Mouse (Mus musculus) CH12.LX (cell line): ENCODE results near the gene Myo18a. TPM values are rescaled to one million over a fixed set of nuclear protein-coding genes. Genes with fewer than 3 reads are reported as not detected.

ENCODE experiments used
- DNase-seq: peaks from one replicate; pipeline ENCODE4 v3.0.0-alpha.2; 2013; ENCODE audit errors: extremely low read depth
- H3K27ac ChIP-seq: 2 replicates; pipeline ENCODE4 v1.5.1; 2012; ENCODE audit warnings: low read depth, mild to moderate bottlenecking, control low read depth, moderate library complexity; ENCODE audit not compliant: insufficient read depth
- H3K27me3 ChIP-seq: replicated peaks from 2 replicates; pipeline ENCODE3; 2012; ENCODE audit warnings: inconsistent platforms
- H3K36me3 ChIP-seq, 2 experiments: replicated peaks in 1 of 2; 2 replicates each; pipeline versions ENCODE3 to v1.6.1; 2012; ENCODE audit warnings: inconsistent platforms in 1 of 2, low read length in 1 of 2, mild to moderate bottlenecking in 1 of 2, mixed read lengths in 1 of 2, moderate library complexity in 1 of 2; ENCODE audit not compliant: control insufficient read depth in 1 of 2, insufficient read depth in 1 of 2
- H3K4me1 ChIP-seq, 2 experiments: 2 replicates each; pipeline ENCODE4 v1.6.1; 2012; ENCODE audit warnings: inconsistent platforms in 1 of 2, moderate library complexity in 1 of 2; ENCODE audit not compliant: insufficient read depth in 2 of 2, control insufficient read depth in 1 of 2
- H3K4me2 ChIP-seq: 2 replicates; pipeline ENCODE4 v1.6.1; 2012; ENCODE audit warnings: low read depth, mild to moderate bottlenecking, control low read depth; ENCODE audit not compliant: poor library complexity, insufficient read depth, severe bottlenecking
- H3K4me3 ChIP-seq, 3 experiments: fragments of 150-350 bp in 1 of 3; sonication (generic) in 1 of 3; replicated peaks in 1 of 3; 2 replicates each; pipeline versions ENCODE3 to v1.5.1; 2011 to 2012; ENCODE audit warnings: low read depth in 2 of 3, low read length in 2 of 3, mild to moderate bottlenecking in 2 of 3, moderate library complexity in 2 of 3, control low read depth in 1 of 3, improper control_type of control experiment in 1 of 3, inconsistent platforms in 1 of 3, mixed read lengths in 1 of 3; ENCODE audit not compliant: poor library complexity in 1 of 3
- H3K79me2 ChIP-seq: replicated peaks from 2 replicates; pipeline ENCODE4 v1.6.1; 2012; ENCODE audit warnings: mild to moderate bottlenecking, moderate library complexity; ENCODE audit not compliant: control insufficient read depth, poor library complexity, insufficient read depth, severe bottlenecking; ENCODE audit errors: extremely low read depth
- H3K9ac ChIP-seq: 2 replicates; pipeline ENCODE4 v1.6.1; 2012; ENCODE audit warnings: low read depth, mild to moderate bottlenecking, control low read depth, moderate library complexity; ENCODE audit not compliant: insufficient read depth
- H3K9me3 ChIP-seq: replicated peaks from 2 replicates; pipeline ENCODE3; 2012; ENCODE audit warnings: low read length, inconsistent platforms, mixed read lengths
- CHD1 ChIP-seq: IDR thresholded peaks from 2 replicates; pipeline ENCODE4 v1.6.1; 2012; ENCODE audit warnings: low read depth, low read length, improper control_type of control experiment, inconsistent platforms
- CTCF ChIP-seq, 2 experiments: IDR thresholded peaks in 1 of 2; conservative IDR thresholded peaks in 1 of 2; 2 replicates each; pipeline ENCODE4 v1.5.1; 2011 to 2012; ENCODE audit warnings: low read depth in 2 of 2, low read length in 2 of 2, improper control_type of control experiment in 1 of 2, inconsistent platforms in 1 of 2, mild to moderate bottlenecking in 1 of 2, moderate library complexity in 1 of 2
- E2F4 ChIP-seq: IDR thresholded peaks from 2 replicates; pipeline ENCODE4 v1.6.1; 2011; ENCODE audit warnings: low read depth, low read length, improper control_type of control experiment; ENCODE audit not compliant: insufficient replicate concordance
- EP300 ChIP-seq: IDR thresholded peaks from 2 replicates; pipeline ENCODE4 v1.6.1; 2011; ENCODE audit warnings: low read length, improper control_type of control experiment
- ETS1 ChIP-seq: conservative IDR thresholded peaks from 2 replicates; pipeline ENCODE4 v1.6.1; 2012; ENCODE audit warnings: low read depth, mild to moderate bottlenecking, inconsistent platforms, low read length, improper control_type of control experiment, moderate library complexity
- GABPA ChIP-seq: IDR thresholded peaks from 2 replicates; pipeline ENCODE4 v1.6.1; 2012; ENCODE audit warnings: low read depth, low read length, improper control_type of control experiment, inconsistent platforms; ENCODE audit not compliant: insufficient replicate concordance
- HCFC1 ChIP-seq: IDR thresholded peaks from 2 replicates; pipeline ENCODE4 v1.6.1; 2012; ENCODE audit warnings: low read depth, mild to moderate bottlenecking, inconsistent platforms, low read length, improper control_type of control experiment
- JUND ChIP-seq: conservative IDR thresholded peaks from 2 replicates; pipeline ENCODE4 v1.6.1; 2011; ENCODE audit warnings: low read depth, low read length, improper control_type of control experiment
- KAT2A ChIP-seq: IDR thresholded peaks from 2 replicates; pipeline ENCODE4 v1.6.1; 2012; ENCODE audit warnings: low read length, improper control_type of control experiment, inconsistent platforms; ENCODE audit not compliant: insufficient replicate concordance
- MAFK ChIP-seq: IDR thresholded peaks from 2 replicates; pipeline ENCODE4 v1.6.1; 2011; ENCODE audit warnings: low read length, improper control_type of control experiment; ENCODE audit not compliant: insufficient replicate concordance
- MAX ChIP-seq: IDR thresholded peaks from 2 replicates; pipeline ENCODE4 v1.6.1; 2011; ENCODE audit warnings: low read length, improper control_type of control experiment
- MAZ ChIP-seq: IDR thresholded peaks from 2 replicates; pipeline ENCODE4 v1.6.1; 2012; ENCODE audit warnings: low read depth, mild to moderate bottlenecking, inconsistent platforms, low read length, improper control_type of control experiment, moderate library complexity
- MEF2A ChIP-seq: IDR thresholded peaks from 2 replicates; pipeline ENCODE4 v1.6.1; 2014; ENCODE audit warnings: low read depth, mild to moderate bottlenecking, inconsistent platforms, low read length, improper control_type of control experiment, borderline replicate concordance
- MXI1 ChIP-seq: IDR thresholded peaks from 2 replicates; pipeline ENCODE4 v1.6.1; 2011; ENCODE audit warnings: mild to moderate bottlenecking, low read depth, low read length, improper control_type of control experiment
- MYC ChIP-seq: IDR thresholded peaks from 2 replicates; pipeline ENCODE4 v1.6.1; 2011; ENCODE audit warnings: low read depth, mild to moderate bottlenecking, improper control_type of control experiment, low read length
- NELFE ChIP-seq: IDR thresholded peaks from 2 replicates; pipeline ENCODE4 v1.6.1; 2011; ENCODE audit warnings: low read depth, low read length, improper control_type of control experiment
- POLR2A ChIP-seq: IDR thresholded peaks from 2 replicates; pipeline ENCODE4 v1.6.1; 2011; ENCODE audit warnings: low read depth, mild to moderate bottlenecking, improper control_type of control experiment, low read length
- RAD21 ChIP-seq: IDR thresholded peaks from 2 replicates; pipeline ENCODE4 v1.6.1; 2011; ENCODE audit warnings: low read depth, mild to moderate bottlenecking, low read length, improper control_type of control experiment, moderate library complexity
- RCOR1 ChIP-seq: conservative IDR thresholded peaks from 2 replicates; pipeline ENCODE4 v1.6.1; 2012; ENCODE audit warnings: low read depth, mild to moderate bottlenecking, inconsistent platforms, low read length, improper control_type of control experiment
- SMC3 ChIP-seq: IDR thresholded peaks from 2 replicates; pipeline ENCODE4 v1.6.1; 2011; ENCODE audit warnings: low read depth, low read length, improper control_type of control experiment
- TBP ChIP-seq: conservative IDR thresholded peaks from 2 replicates; pipeline ENCODE4 v1.6.1; 2011; ENCODE audit warnings: low read depth, low read length, improper control_type of control experiment
- UBTF ChIP-seq: IDR thresholded peaks from 2 replicates; pipeline ENCODE4 v1.6.1; 2012; ENCODE audit warnings: low read depth, mild to moderate bottlenecking, inconsistent platforms, low read length, improper control_type of control experiment, moderate library complexity
- USF1 ChIP-seq: IDR thresholded peaks from 2 replicates; pipeline ENCODE4 v1.6.1; 2014; ENCODE audit warnings: low read depth, mild to moderate bottlenecking, inconsistent platforms, low read length, improper control_type of control experiment
- USF2 ChIP-seq: conservative IDR thresholded peaks from 2 replicates; pipeline ENCODE4 v1.6.1; 2011; ENCODE audit warnings: low read depth, low read length, improper control_type of control experiment
- ZC3H11A ChIP-seq: IDR thresholded peaks from 2 replicates; pipeline ENCODE4 v1.6.1; 2012; ENCODE audit warnings: low read depth, mild to moderate bottlenecking, inconsistent platforms, low read length, improper control_type of control experiment
- ZKSCAN1 ChIP-seq: IDR thresholded peaks from 2 replicates; pipeline ENCODE4 v1.6.1; 2012; ENCODE audit warnings: low read depth, inconsistent platforms, low read length, improper control_type of control experiment, borderline replicate concordance
- ZMIZ1 ChIP-seq: IDR thresholded peaks from 2 replicates; pipeline ENCODE4 v1.6.1; 2012; ENCODE audit warnings: low read depth, mild to moderate bottlenecking, inconsistent platforms, low read length, improper control_type of control experiment
- dilution Hi-C: fragments of 300-500 bp; cut with MboI; formaldehyde crosslinking; loops from 2 replicates; pipeline ENCODE4 v1.14.3; 2020; ENCODE audit warnings: low sequenced_read_pairs; ENCODE audit not compliant: extremely low pct_unique_long_range_greater_than_20kb, extremely low pct_ligation_motif_present
- in situ Hi-C: fragments of 300-500 bp; cut with MboI; formaldehyde crosslinking; loops from 3 replicates; pipeline ENCODE4 v1.14.3; 2019; ENCODE audit warnings: low sequenced_read_pairs, low pct_ligation_motif_present, low pct_unique_long_range_greater_than_20kb, mixed read lengths
- polyA plus RNA-seq: library from polyadenylated mRNA; unstranded; fragments of >175 nt; gene quantifications from 2 replicates; pipeline ENCODE4 v1.2.1, GENCODE M21; 2012; ENCODE audit warnings: low read depth; ENCODE audit not compliant: insufficient read length
- total RNA-seq, 2 experiments: library from RNA; depleted of rRNA; stranded (reverse); fragments of 300-350 nt in 1 of 2; fragments of >200 nt in 1 of 2; gene quantifications; 2 replicates each; pipeline ENCODE4 v1.2.3; 2012 to 2014

The Myo18a gene
- total and polyA plus RNA-seq, 3 experiments: 6.3 to 24.8 (median 16.8) TPM

DNA sequence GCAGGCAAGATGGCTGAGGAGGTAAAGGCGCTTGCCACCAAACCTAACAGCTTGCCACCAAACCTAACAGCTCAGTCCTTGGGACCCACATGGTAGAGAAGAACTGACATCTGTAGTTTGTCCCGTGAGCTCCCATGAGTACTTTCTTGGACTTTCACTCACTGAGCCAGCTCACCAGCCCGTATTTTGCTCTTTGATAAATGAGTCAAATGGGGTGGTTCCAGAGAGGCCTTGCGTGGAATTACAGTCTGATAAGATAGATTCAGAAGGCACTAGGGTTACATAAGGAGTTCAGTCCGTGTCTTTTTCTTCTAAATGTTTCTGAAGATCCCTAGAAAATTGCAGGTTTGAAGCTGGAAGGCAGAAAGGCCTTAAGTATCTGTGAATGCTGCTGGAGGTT is 10.5 kb upstream of the Myo18a start:
- dilution Hi-C loops: no loop called here
- Histone ChIP-seq H3K4me2 (no peak overlapping the region), H3K9ac (no peak overlapping the region), H3K9me3 (no peaks in the 10 kb centered on the region), H3K27me3 (no peaks in the 10 kb centered on the region), H3K79me2 (no peaks in the 10 kb centered on the region), H3K4me1 (peaks cover 0 to 11% of the 10 kb centered on the region in 2 experiments; a peak in 2 of 4 replicates), H3K4me3 (no peak overlapping the region), H3K36me3 (no peaks in the 10 kb centered on the region), H3K27ac (no peak overlapping the region)
- in situ Hi-C loops: no loop called here
- no peak for DNase-seq
- no peak for TF ChIP-seq ZC3H11A
- no peak for TF ChIP-seq MAFK
- TF ChIP-seq HCFC1: no peak
- TF ChIP-seq MEF2A: no peak
- no peak for TF ChIP-seq POLR2A
- no peak for TF ChIP-seq JUND
- TF ChIP-seq MXI1: no peak
- no peak for TF ChIP-seq GABPA
- TF ChIP-seq UBTF: no peak
- TF ChIP-seq ETS1: no peak
- TF ChIP-seq MAX: no peak
- TF ChIP-seq TBP: no peak
- TF ChIP-seq USF2: no peak
- TF ChIP-seq MAZ: no peak
- TF ChIP-seq MYC: no peak
- no peak for TF ChIP-seq CHD1
- no peak for TF ChIP-seq EP300
- TF ChIP-seq USF1: no peak
- no peak for TF ChIP-seq CTCF (conservative IDR thresholded peaks at IDR 0.05 in 1 of 2, IDR thresholded peaks at IDR 0.05 in 1 of 2; ENCODE audit: low read depth in 2 of 2, low read length in 2 of 2)

GRCm38 (mm10) chr11:77753469-77753868 is 9.6 kb upstream of the Myo18a start:
- Histone ChIP-seq H3K36me3 (no peaks in the 10 kb centered on the region), H3K79me2 (no peaks in the 10 kb centered on the region), H3K4me3 (no peak overlapping the region), H3K4me1 (peaks cover 4 to 20% of the 10 kb centered on the region in 2 experiments; a peak in 3 of 4 replicates), H3K9me3 (no peaks in the 10 kb centered on the region), H3K9ac (no peak overlapping the region), H3K4me2 (no peak overlapping the region), H3K27ac (no peak overlapping the region), H3K27me3 (no peaks in the 10 kb centered on the region)
- no peak for DNase-seq
- no peak for TF ChIP-seq RCOR1
- no peak for TF ChIP-seq MXI1
- TF ChIP-seq E2F4: no peak
- no peak for TF ChIP-seq ZMIZ1
- no peak for TF ChIP-seq CTCF (conservative IDR thresholded peaks at IDR 0.05 in 1 of 2, IDR thresholded peaks at IDR 0.05 in 1 of 2; ENCODE audit: low read depth in 2 of 2, low read length in 2 of 2)
- no peak for TF ChIP-seq MYC
- no peak for TF ChIP-seq KAT2A
- no peak for TF ChIP-seq SMC3
- no peak for TF ChIP-seq POLR2A
- no peak for TF ChIP-seq NELFE
- TF ChIP-seq MEF2A: no peak
- no peak for TF ChIP-seq EP300
- TF ChIP-seq ZC3H11A: no peak
- TF ChIP-seq ZKSCAN1: no peak
- TF ChIP-seq ETS1: no peak
- TF ChIP-seq RAD21: no peak
- TF ChIP-seq MAFK: no peak
- dilution Hi-C loops: no loop called here
- in situ Hi-C loops: no loop called here
